Mouse (Mus musculus) bone marrow, adult 2 months (tissue): ENCODE results near the gene Slc29a4. TPM values are rescaled to one million over a fixed set of nuclear protein-coding genes. Genes with fewer than 3 reads are reported as not detected.

ENCODE experiments used
- H3K27ac ChIP-seq: fragments of 200-500 bp; 2 replicates; pipeline ENCODE4 v1.5.1; 2012; ENCODE audit warnings: low read depth, mild to moderate bottlenecking, control low read depth, inconsistent platforms, low read length; ENCODE audit not compliant: control insufficient read depth, poor library complexity, insufficient read depth
- H3K4me1 ChIP-seq: fragments of 200-500 bp; 2 replicates; pipeline ENCODE4 v1.6.1; 2011; ENCODE audit warnings: low read length; ENCODE audit not compliant: control insufficient read depth, insufficient read depth
- H3K4me3 ChIP-seq: fragments of 200-500 bp; replicated peaks from 2 replicates; pipeline ENCODE3; 2011; ENCODE audit warnings: mild to moderate bottlenecking, low read depth, low read length, control low read depth; ENCODE audit not compliant: control insufficient read depth
- CTCF ChIP-seq: fragments of 200-500 bp; IDR thresholded peaks from 2 replicates; pipeline ENCODE4 v1.5.1; 2011; ENCODE audit warnings: low read length, control low read depth; ENCODE audit not compliant: control insufficient read depth, insufficient read depth
- POLR2A ChIP-seq: fragments of 200-500 bp; IDR thresholded peaks from 2 replicates; pipeline ENCODE4 v1.6.1; 2011; ENCODE audit warnings: low read depth, mild to moderate bottlenecking, control low read depth, low read length, borderline replicate concordance; ENCODE audit not compliant: control insufficient read depth
- WGBS: fragments of 180-500 bp; shearing (Covaris S2); methylation state at CpG from one replicate; pipeline ENCODE4 v1.1.7; 2018; 5-methylcytosine and 5-hydroxymethylcytosine counted together
- polyA plus RNA-seq: library from polyadenylated mRNA; stranded (reverse); fragments of >200 nt; gene quantifications from 2 replicates; pipeline ENCODE4 v1.2.4, GENCODE M21; 2011; ENCODE audit warnings: low replicate concordance; ENCODE audit not compliant: missing spikeins, insufficient read depth, insufficient read length

The Slc29a4 gene
- polyA plus RNA-seq, 1 experiment, result not detected

DNA sequence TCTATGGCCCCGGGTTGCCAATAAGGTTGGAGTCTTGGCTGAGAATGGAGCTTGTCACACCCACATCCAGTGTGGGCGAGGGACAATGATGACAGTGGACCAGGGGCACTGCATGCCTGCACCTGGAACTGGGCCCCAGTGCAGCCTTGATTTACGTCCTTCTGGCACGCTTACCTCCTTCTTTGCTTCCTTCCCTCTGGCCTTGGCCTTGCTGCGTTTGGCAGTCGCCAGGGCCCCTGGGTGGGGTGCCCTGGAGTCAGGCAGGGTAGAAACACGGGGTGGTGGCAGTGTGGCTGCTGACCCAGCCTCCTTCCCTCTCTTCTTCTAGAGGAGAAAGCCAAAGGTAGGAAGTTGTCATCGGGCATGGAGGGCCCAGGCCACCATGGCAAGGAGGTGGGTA, 47.6 kb downstream of the Slc29a4 start:
- no peaks in the 10 kb centered on the region for H3K4me1 ChIP-seq
- 65% methylated on average over 8 of the region's 8 CpGs for WGBS
- no peak overlapping the region for H3K27ac ChIP-seq
- TF ChIP-seq CTCF (no peak), POLR2A (no peak)
- H3K4me3 ChIP-seq, result no peak overlapping the region

DNA sequence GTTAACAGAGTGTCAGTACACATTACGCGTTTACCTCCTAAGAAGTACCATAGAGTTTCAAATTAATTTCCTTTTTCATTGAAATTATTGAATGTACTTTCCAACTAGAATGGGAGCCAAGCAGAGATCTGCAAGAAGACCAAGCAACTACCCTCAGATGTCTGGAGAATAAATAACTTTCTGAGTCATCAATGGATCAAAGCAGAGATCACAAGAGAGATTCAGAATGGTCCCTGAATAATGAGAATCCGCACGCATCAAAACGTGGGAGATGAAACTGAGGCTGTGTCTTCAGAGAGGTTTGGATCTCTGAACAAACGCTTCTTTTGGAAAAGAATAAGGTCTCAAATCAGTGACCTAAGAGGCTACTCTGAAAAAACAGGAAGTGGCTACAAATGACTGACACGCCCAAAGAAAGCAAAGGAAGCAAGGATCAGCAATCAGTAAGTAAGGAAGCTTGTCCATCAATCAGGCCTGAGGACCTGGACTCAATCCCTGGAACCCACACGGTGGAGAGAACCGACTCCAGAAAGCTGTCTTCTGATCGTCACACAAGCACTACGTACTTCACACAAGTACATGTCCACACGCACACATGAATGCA, 54.8 kb downstream of the Slc29a4 start:
- H3K4me3 ChIP-seq, result no peak overlapping the region
- WGBS, result 61% methylated on average over 12 of the region's 12 CpGs
- H3K4me1 ChIP-seq, result no peaks in the 10 kb centered on the region
- TF ChIP-seq CTCF (no peak), POLR2A (no peak)
- no peak overlapping the region for H3K27ac ChIP-seq

DNA sequence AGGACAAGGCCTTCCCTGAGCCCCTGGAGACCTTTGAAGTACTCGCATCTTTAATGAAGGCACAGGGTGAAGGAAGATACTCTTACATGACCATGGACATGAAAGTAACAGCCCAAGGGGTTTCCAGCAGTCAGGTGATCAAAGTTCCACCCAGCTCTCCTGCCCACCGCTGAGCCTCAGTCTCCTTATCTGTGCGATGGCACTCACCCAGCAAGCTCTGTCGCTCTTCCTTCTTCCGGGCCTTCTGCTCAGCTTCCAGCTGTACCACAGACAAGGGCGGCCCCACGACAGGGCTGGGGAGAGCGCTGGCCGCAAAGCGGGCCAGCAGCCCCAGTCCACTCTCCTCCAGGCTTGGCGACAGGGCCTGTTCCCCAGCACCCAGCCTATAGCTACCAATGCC, 57.9 kb downstream of the Slc29a4 start:
- no peaks in the 10 kb centered on the region for H3K4me1 ChIP-seq
- 81% methylated on average over 11 of the region's 11 CpGs for WGBS
- no peak overlapping the region for H3K27ac ChIP-seq
- no peak overlapping the region for H3K4me3 ChIP-seq
- TF ChIP-seq POLR2A, result no peak
- no peak for TF ChIP-seq CTCF

DNA sequence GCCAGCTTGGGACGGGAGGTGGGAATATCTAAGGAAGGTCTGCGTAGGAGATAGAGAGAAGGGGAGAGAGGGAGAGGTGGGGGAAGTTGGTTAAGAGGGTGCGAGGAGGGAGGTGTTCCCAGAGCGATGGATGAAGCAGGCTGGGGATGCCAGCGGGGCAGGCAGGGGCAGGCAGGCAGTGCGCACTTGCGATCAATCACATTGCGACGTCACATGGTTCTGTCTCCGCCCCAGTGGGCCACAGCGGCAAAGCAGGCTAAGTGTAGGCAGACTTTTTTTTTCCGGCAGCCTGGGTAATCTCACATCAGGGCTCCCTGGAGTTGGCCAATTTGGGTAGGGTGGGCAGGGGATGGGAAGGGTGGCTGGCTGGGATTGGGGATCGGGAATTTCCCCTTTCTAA, 59.9 kb downstream of the Slc29a4 start:
- WGBS, result 86% methylated on average over 13 of the region's 13 CpGs
- H3K4me3 ChIP-seq, result no peak overlapping the region
- TF ChIP-seq POLR2A (no peak), CTCF (no peak)
- no peaks in the 10 kb centered on the region for H3K4me1 ChIP-seq
- H3K27ac ChIP-seq, result no peak overlapping the region

DNA sequence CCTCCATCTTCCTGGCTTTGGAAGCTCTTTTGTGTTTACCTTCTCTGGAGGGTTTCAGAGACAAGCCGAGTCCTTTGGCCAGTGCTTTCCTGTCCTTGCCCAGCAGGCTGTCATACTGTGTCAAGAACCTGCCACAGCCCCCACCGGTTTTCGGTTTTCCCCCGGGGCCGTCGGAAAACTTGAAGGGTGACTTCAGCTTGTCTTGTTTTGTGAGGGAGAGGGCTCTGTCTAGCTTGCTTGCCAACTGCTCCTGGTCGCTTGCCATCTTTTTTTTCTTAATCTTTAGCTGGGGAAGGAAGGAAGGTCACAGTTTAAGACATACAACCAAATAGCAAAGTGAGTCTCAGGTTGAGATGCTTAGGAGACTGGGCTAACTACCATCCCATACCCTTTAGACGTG, 67.5 kb downstream of the Slc29a4 start:
- TF ChIP-seq POLR2A (no peak), CTCF (no peak)
- 91% methylated on average over 8 of the region's 8 CpGs for WGBS
- no peak overlapping the region for H3K4me3 ChIP-seq
- no peak overlapping the region for H3K27ac ChIP-seq
- no peaks in the 10 kb centered on the region for H3K4me1 ChIP-seq

DNA sequence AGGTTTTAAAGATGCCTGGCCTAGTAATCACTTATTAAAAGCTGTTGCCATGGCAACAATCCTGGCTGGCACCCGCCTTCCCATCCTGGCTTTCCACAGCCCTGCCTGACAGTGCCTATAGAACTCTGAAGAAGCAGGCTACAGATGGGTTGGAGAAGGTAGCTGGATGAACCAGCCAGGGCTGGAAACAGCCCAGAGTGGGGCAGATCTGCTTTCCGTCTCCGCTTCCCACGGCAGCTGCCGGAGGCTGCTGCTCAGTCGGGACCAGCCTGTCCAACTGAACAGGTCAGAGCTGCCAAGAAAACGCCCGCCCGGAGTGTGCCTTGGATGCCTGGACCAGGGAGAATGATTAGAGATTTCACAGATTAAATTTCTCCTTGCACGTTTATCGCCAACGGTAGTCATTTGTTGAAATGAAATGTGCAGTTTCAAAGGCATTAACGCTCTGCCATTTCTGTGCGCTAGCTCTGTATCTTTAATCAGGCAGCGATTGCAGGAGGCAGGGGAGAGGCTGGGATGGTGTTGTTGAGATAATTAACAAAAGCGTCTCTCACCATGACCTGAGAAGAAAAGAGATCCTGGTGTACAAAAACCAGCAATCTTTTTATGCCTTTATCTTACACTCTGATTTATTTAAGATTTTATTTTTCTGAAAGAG, 69.1 kb downstream of the Slc29a4 start:
- H3K4me1 ChIP-seq, result no peaks in the 10 kb centered on the region
- WGBS, result 89% methylated on average over 16 of the region's 16 CpGs
- TF ChIP-seq POLR2A (no peak), CTCF (no peak)
- no peak overlapping the region for H3K27ac ChIP-seq
- H3K4me3 ChIP-seq, result no peak overlapping the region

DNA sequence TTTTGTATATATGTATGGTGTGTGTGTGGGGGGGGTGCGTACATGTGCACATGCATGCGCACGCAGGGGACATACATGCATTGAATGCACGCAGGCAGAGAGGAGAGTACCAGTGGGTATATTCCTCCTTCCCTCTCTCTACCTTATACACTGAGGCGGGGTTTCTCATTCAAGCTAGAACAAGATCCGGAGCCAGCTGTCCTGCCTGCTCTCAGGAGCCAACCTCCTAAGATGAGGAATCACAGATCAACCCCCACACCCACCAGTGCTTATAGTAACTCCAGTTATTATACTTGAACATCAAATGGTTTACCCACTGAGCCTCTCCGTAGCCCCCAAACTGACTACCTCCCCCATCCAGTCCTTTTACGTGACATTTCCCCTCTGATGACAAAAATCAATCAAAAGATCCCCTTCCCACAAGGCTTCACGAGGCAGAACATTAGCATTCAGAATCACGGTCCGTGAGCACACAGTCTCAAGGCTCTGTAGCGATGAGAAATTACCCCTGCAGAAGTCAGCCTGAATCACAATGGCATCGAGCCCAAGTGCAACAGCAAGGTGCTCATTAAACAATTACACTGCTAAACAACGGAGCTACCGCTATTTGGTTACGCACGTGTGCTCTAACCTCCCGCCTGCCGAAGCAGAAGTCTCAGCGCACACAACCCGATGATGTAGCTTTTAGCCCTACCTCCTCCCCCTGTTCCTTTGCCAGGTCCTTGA, 69.9 kb downstream of the Slc29a4 start:
- TF ChIP-seq CTCF, result no peak
- TF ChIP-seq POLR2A, result no peak
- H3K4me3 ChIP-seq, result no peak overlapping the region
- WGBS, result 90% methylated on average over 21 of the region's 21 CpGs

DNA sequence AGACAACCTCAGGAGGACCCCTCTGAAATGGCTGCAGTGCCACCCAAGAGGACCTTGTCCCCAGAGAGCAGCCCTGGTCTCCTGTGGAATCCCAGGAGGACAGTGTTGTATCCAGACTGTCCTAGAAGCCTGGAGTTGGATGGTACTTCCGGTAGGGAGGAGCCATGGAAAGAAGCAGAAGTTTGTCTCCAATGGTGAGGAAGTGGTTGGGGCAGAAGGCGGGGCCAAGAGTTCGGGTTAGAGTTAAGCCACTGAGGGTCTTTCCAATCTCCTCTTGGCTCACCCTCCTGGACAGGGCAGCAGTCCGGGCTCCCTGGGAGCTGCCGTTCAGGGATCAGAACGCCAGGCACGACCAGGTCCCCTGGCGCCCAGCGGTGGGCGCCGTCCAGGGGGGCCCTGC, 72.0 kb downstream of the Slc29a4 start:
- no peaks in the 10 kb centered on the region for H3K4me1 ChIP-seq
- WGBS, result 66% methylated on average over 11 of the region's 11 CpGs
- no peak overlapping the region for H3K27ac ChIP-seq
- no peak overlapping the region for H3K4me3 ChIP-seq
- TF ChIP-seq POLR2A (no peak), CTCF (no peak)

More for the DNA sequence above, 69.9 kb downstream of the Slc29a4 start:
- Histone ChIP-seq H3K27ac (no peak overlapping the region), H3K4me1 (no peaks in the 10 kb centered on the region)

DNA sequence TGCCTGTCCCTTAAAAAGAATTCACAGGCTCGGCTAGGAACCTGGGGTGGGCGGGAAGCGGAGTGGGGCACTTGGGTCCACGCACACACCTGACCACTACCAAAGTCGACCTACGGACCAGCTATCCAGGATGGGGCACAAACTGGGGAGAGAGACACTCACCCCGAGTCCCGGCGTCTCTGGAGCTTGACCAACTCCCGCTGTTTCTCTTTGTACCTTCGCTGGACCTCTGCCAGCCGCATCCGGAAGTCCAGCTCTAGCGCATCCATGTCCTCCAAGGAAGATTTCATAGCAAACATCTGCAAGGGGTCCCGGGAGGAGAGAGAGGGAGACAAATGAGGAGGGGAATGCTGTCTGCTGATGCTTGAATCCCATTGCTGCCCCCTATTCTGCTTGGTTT, 72.6 kb downstream of the Slc29a4 start:
- H3K27ac ChIP-seq, result no peak overlapping the region
- H3K4me1 ChIP-seq, result no peaks in the 10 kb centered on the region; the same call in 1 of the 2 replicates
- H3K4me3 ChIP-seq, result no peak overlapping the region
- TF ChIP-seq POLR2A, result no peak
- no peak for TF ChIP-seq CTCF
- 89% methylated on average over 15 of the region's 15 CpGs for WGBS
